Mouse (Mus musculus): ENCODE results near the gene Rrbp1. TPM values are rescaled to one million over a fixed set of nuclear protein-coding genes. Genes with fewer than 3 reads are reported as not detected.

Gene Rrbp1
- total RNA-seq (2021), result 10 to 100 TPM; 86.8 to 90.1 TPM
- long read RNA-seq, experiment 1, full-length matches to known transcripts, result 5 of 16 reads
- long read RNA-seq, experiment 1, partial matches to known transcripts, result 7 of 16 reads
- long read RNA-seq, experiment 1, other reads (novel, unspliced or antisense), result 4 of 16 reads
- long read RNA-seq, experiment 2, full-length matches to known transcripts, result 3 of 18 reads
- long read RNA-seq, experiment 2, partial matches to known transcripts, result 12 of 18 reads
- long read RNA-seq, experiment 2, other reads (novel, unspliced or antisense), result 3 of 18 reads

GRCm38 (mm10) chr2:144011080-144011551 is at the start of gene Rrbp1:
Rrbp1 (minus strand) TSS chr2:144011263.
- peak; percentile 99 for DNase-seq (ENCODE audit: low spot score in 2 of 2)

GRCm38 (mm10) chr2:144057735-144058134 is 46.7 kb upstream of the Rrbp1 start:
- DNase-seq (ENCODE audit: low spot score in 2 of 2), result no peak

DNA sequence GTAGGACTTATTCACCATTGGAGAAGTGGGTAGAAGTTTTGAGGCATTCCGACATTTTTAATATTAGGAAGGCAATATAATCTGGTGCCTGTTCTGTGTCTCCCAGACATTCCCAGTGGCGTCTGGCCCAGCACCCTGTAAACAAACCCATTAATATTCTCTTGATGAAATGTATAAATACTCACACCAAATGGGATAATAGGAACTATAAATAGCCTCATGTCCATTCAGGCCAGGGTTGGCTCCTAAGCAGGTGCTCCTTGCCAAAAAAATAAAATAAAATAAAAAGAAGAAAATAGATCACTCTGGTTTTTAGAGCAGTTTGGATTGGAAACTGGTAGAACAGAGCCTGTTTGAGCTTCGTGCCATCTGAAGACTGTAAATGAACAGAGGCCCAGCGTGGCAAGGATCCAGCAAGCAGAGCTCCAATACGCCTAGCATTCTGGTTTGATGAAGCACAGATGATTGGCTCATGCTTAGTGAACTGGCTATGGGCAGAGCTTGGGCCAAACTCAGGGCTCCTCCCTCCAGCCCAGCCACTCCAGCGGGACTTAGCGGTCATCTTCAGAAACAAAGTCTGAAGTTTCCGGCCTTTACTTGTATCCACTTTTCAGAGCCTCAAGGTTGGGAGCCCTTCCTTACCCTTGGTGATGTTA is 41.5 kb upstream of the Rrbp1 start:
- DNase-seq (ENCODE audit: low spot score in 2 of 2), result peak; percentile 82 to 94

- DNase-seq (ENCODE audit: low spot score in 2 of 2), result no peak
These were observed 39.8 kb upstream of the Rrbp1 start for GRCm38 (mm10) chr2:144050861-144051260.

DNA sequence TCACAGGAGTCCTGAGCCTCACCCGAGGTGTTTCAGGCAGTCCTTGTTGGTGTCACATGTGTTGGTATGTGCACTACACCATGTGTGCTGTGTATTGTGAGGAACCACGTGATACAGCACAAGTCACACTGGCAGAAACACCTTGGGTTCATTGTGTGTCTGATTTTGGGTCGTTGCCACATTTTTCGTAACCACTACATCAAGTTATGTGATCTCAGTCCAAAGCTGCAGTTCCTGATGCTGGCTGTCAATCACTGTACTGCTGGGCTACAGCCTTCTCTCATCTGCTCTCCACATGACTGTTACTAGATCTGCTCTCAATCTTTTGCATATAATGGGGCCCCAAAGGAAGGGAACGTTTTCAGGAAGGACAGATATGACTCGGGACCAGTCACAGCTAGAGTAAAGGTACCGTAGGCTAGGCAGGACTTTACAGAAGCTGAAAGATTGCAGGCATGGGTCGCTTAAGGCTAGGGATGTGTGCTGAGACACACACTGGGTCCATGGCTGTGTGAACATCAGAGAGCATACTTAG is 39.1 kb upstream of the Rrbp1 start:
- no peak for DNase-seq (ENCODE audit: low spot score in 2 of 2)

- DNase-seq (ENCODE audit: low spot score in 2 of 2), result no peak
These were observed 35.9 kb upstream of the Rrbp1 start for GRCm38 (mm10) chr2:144046916-144047315.

GRCm38 (mm10) chr2:144045756-144046560 is 34.9 kb upstream of the Rrbp1 start:
- no peak for DNase-seq (ENCODE audit: low spot score in 2 of 2)

- peak; percentile 52 to 67 for DNase-seq (ENCODE audit: low spot score in 2 of 2)
These were observed 33.7 kb upstream of the Rrbp1 start for GRCm38 (mm10) chr2:144044726-144045125.

- DNase-seq (ENCODE audit: low spot score in 2 of 2), result no peak
These were observed 21.6 kb upstream of the Rrbp1 start, which contains the start of gene Banf2 for GRCm38 (mm10) chr2:144032664-144033063. Banf2 (plus strand) TSS chr2:144033059.

- DNase-seq (ENCODE audit: low spot score in 2 of 2), result no peak
These were observed 19.7 kb upstream of the Rrbp1 start for GRCm38 (mm10) chr2:144030791-144031190.

GRCm38 (mm10) chr2:144026456-144026855 is 15.4 kb upstream of the Rrbp1 start:
- DNase-seq (ENCODE audit: low spot score in 2 of 2), result no peak

GRCm38 (mm10) chr2:144025361-144025760 is 14.3 kb upstream of the Rrbp1 start:
- DNase-seq (ENCODE audit: low spot score in 2 of 2), result no peak

- DNase-seq (ENCODE audit: low spot score in 2 of 2), result no peak
These were observed 11.4 kb upstream of the Rrbp1 start for GRCm38 (mm10) chr2:144022441-144022840.

DNA sequence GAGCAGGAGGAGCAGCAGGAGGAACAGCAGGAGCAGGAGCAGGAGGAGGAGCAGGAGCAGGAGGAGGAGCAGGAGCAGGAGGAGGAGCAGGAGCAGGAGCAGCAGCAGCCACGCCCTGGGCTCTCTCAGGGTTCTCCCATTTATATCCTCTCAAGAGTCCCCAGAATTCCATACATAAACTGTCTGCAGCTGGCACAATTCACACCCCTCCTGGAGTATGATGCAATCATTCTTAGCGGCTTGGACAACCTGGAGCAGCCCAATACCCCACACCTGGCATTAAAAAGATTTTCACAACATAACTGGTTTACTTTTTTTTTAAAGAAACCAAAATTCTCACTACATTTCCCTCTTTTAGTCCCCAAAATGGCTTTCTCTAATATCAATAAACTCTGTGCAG is 8.9 kb upstream of the Rrbp1 start:
- no peak for DNase-seq (ENCODE audit: low spot score in 2 of 2)

- DNase-seq (ENCODE audit: low spot score in 2 of 2), result no peak
These were observed 4.8 kb upstream of the Rrbp1 start for GRCm38 (mm10) chr2:144015861-144016260.

DNA sequence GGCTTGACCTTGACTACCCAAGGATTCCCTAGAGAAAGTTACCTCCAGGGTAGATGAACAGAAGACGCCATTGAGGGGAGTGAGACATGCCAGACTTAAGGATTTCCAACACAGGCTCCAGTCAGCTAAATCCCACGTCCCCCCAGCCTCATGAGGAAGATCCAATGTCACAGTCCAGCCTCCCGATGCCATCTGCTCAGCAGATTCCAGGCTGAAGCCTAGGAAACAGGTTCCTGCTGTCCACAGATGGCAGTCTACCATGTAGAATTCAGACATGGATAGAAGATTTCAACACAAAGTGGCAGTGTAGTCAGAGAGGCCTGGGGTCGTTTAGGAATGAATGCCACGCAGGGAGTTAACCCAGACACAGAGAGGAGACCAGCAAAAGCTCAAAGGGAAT is 3.4 kb upstream of the Rrbp1 start:
- DNase-seq (ENCODE audit: low spot score in 2 of 2), result no peak

GRCm38 (mm10) chr2:144014051-144014450 is 3.0 kb upstream of the Rrbp1 start:
- no peak for DNase-seq (ENCODE audit: low spot score in 2 of 2)

DNA sequence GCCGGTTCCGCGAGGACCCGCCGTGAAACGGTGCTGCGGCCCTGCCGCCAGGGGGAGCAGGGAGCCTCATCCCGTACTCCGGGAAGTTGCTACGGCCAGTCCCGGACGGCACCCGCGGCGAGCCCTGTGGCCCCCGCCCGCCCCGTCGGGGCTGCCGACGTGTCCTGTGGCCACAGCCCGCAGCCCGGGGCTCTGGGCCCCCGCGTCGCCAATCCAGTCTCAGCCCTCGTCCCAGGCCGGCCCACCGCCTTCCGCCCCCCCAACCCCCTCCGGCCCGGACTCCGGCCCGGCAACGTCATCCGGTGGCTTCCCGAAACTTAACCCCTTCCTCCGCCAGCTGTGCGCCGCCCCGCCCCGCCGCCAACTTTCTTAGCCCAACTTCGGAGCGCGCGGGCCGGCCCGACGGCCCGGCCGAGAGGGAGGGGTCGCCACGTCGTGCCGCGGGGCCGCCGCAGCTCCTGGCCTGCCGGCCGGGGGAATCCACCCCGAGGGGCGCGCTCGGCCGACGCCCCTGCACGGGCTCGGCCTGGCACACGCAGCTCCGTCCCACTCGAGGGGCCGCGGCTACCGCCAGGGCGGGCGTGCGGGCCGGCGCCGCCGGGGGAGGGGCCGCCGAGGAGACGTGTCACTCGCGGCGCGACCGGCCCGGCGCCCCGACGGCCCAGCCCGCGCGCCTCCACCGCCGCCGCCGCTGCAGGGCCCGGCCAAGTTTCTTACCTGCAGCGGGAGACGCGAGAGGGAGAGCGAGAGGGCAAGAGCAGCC is 600 bp downstream of the Rrbp1 start:
- peak in 1 of 2 experiments; percentile 58 for DNase-seq (ENCODE audit: low spot score in 2 of 2)

DNA sequence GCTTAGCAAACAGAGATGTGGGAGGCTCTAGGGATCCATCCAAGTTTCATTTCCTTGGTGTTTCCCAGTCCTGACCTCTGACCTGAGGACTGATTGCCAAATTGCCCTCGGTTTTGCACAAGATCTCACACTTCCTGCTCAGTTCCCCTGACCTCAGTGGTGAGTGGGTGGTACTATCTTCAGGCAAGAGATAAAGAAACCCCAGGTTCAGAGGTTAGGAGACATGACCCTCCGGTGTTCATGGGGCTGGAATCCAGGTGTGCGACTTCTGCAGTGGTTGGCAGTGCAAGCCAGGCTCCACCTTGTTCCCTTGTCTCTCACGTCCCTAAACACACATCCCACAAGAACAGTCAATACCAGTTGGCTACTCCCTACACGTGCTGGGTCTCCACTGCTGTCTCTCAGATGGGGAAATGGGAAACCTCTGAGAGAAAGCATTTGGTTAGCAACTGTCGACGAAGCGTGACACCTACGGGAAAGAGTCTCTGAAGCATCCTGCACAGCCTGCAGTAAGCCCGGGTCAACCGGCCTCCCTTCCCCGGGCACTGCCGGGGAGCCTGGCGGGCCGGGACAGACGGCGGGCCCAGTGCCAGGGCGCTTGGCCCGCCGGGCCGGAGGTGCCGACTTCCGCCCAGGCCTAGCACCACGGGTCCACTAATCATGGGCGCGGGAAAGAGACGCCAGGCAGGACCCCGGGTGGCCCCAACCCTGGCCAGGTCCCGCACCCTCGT is 1.3 kb downstream of the Rrbp1 start:
- DNase-seq (ENCODE audit: low spot score in 2 of 2), result peak in 1 of 2 experiments; percentile 67

DNA sequence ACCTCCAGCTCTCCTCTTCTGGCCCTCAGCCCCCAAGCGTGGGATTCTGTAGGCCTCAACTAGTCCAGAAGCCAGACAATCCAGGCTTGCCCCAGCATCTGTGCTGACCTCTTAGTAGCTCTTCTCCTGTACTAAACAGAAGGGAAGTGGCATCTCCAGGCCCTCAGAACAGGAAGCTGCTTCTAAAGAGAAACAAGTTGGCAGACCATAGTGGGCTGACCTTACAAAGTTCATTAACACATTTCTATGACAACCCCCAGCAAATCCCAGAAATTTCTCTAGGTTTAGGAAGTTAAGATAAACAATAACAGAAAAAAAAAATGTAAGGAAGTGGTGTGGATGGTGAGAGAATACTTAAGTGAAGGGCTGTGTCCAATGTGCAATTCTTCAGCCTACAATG is 2.0 kb downstream of the Rrbp1 start:
- DNase-seq (ENCODE audit: low spot score in 2 of 2), result no peak
